10 mouse cellular contexts compared by ENCODE assay signal in genomic region chr13:40994487-40995263, GRCm38 (mm10). TPM values are rescaled to one million over a fixed set of nuclear protein-coding genes. Genes with fewer than 3 reads are reported as not detected.
DNase-seq lines count a peak whose midpoint lies in the region; ATAC-seq and TF ChIP-seq lines count a peak whose summit lies in the region.
"Had no signal": no experiment of that assay in that cellular context is flagged by ENCODE, and none has a peak within 500 bp of the region (broad histone marks: within the 10 kb centered on the region; RNA-seq: fewer than 3 reads in every experiment).

No protein-coding gene starts in this region.

- H3K4me3 ChIP-seq in heart, embryonic 10.5 days, result no peak overlapping the region
- no peak overlapping the region for H3K4me3 ChIP-seq in lung, embryonic 14.5 days (ENCODE audit: low read depth, low read length)
- H3K4me3 ChIP-seq in embryonic facial prominence, embryonic 14.5 days (ENCODE audit: low read depth, low read length), result no peak overlapping the region
- H3K4me3 ChIP-seq in liver, embryonic 16.5 days (ENCODE audit: low read depth, low read length), result no peak overlapping the region
- no peak overlapping the region for H3K4me3 ChIP-seq in cerebellum, adult 2 months (replicated peaks; ENCODE audit: insufficient read depth, low read depth, low read length)

- H3K9ac ChIP-seq in lung, embryonic 14.5 days, result no peak overlapping the region
- H3K9ac ChIP-seq in embryonic facial prominence, embryonic 14.5 days (ENCODE audit: low read depth, low read length), result no peak overlapping the region
- H3K9ac ChIP-seq in liver, embryonic 16.5 days (ENCODE audit: low read depth, low read length), result no peak overlapping the region

- H3K27ac ChIP-seq in heart, embryonic 10.5 days, result peak overlapping the region; percentile 59
- peak overlapping the region; percentile 6; the same call in 1 of the 2 replicates for H3K27ac ChIP-seq in lung, embryonic 14.5 days (ENCODE audit: low read depth)
- H3K27ac ChIP-seq in embryonic facial prominence, embryonic 14.5 days (replicated peaks; ENCODE audit: low read depth, low read length), result no peak overlapping the region
- no peak overlapping the region for H3K27ac ChIP-seq in liver, embryonic 16.5 days (ENCODE audit: low read length)
- no peak overlapping the region for H3K27ac ChIP-seq in cerebellum, adult 2 months (ENCODE audit: insufficient read depth, low read length)

- ATAC-seq in lung, embryonic 14.5 days (ENCODE audit: insufficient read depth), result peak; percentile 52; the same call in 1 of the 2 replicates
- ATAC-seq in embryonic facial prominence, embryonic 14.5 days (ENCODE audit: low read depth), result peak; percentile 93
- ATAC-seq in liver, embryonic 16.5 days (ENCODE audit: low read depth), result no peak

- H3K36me3 ChIP-seq in heart, embryonic 10.5 days, result no peaks in the 10 kb centered on the region
- H3K36me3 ChIP-seq in lung, embryonic 14.5 days (ENCODE audit: insufficient read depth), result no peaks in the 10 kb centered on the region
- no peaks in the 10 kb centered on the region for H3K36me3 ChIP-seq in embryonic facial prominence, embryonic 14.5 days (ENCODE audit: control insufficient read depth, insufficient read depth, low read length)
- H3K36me3 ChIP-seq in liver, embryonic 16.5 days (ENCODE audit: control insufficient read depth, insufficient read depth), result no peaks in the 10 kb centered on the region

- H3K9me3 ChIP-seq in heart, embryonic 10.5 days, result no peaks in the 10 kb centered on the region
- H3K9me3 ChIP-seq in lung, embryonic 14.5 days (ENCODE audit: low read depth, low read length), result no peaks in the 10 kb centered on the region
- no peaks in the 10 kb centered on the region for H3K9me3 ChIP-seq in embryonic facial prominence, embryonic 14.5 days (ENCODE audit: control insufficient read depth, low read length)
- no peaks in the 10 kb centered on the region for H3K9me3 ChIP-seq in liver, embryonic 16.5 days (replicated peaks; ENCODE audit: control insufficient read depth, low read length)

- peak overlapping the region; percentile 21 for H3K4me2 ChIP-seq in lung, embryonic 14.5 days
- H3K4me2 ChIP-seq in embryonic facial prominence, embryonic 14.5 days (ENCODE audit: low read depth, low read length), result no peak overlapping the region
- H3K4me2 ChIP-seq in liver, embryonic 16.5 days (ENCODE audit: low read depth, low read length), result peak overlapping the region; percentile 18; the same call in 1 of the 2 replicates

- WGBS in heart, embryonic 10.5 days, result 36% methylated on average over 8 of the region's 8 CpGs
- 7% methylated on average over 8 of the region's 8 CpGs for WGBS in lung, embryonic 14.5 days
- WGBS in embryonic facial prominence, embryonic 14.5 days, result 36% methylated on average over 8 of the region's 8 CpGs
- 17% methylated on average over 8 of the region's 8 CpGs for WGBS in liver, embryonic 16.5 days (ENCODE audit: insufficient replicate concordance)
- 44% methylated on average over 8 of the region's 8 CpGs for WGBS in cerebellum, adult 2 months

- H3K27me3 ChIP-seq in heart, embryonic 10.5 days (ENCODE audit: insufficient read depth, poor library complexity, severe bottlenecking), result no peaks in the 10 kb centered on the region
- H3K27me3 ChIP-seq in lung, embryonic 14.5 days (ENCODE audit: insufficient read depth, low read length), result no peaks in the 10 kb centered on the region
- no peaks in the 10 kb centered on the region for H3K27me3 ChIP-seq in embryonic facial prominence, embryonic 14.5 days (replicated peaks; ENCODE audit: control insufficient read depth, insufficient read depth, low read length)
- H3K27me3 ChIP-seq in liver, embryonic 16.5 days (ENCODE audit: control insufficient read depth, insufficient read depth, low read depth, low read length), result no peaks in the 10 kb centered on the region
- H3K27me3 ChIP-seq in cerebellum, adult 2 months (ENCODE audit: control insufficient read depth, insufficient read depth, low read length), result no peaks in the 10 kb centered on the region

- H3K4me1 ChIP-seq in heart, embryonic 10.5 days, result peaks cover 10% of the 10 kb centered on the region; the same call in 1 of the 2 replicates
- peaks cover 10% of the 10 kb centered on the region; the same call in 1 of the 2 replicates for H3K4me1 ChIP-seq in lung, embryonic 14.5 days (ENCODE audit: insufficient read depth)
- peaks cover 2% of the 10 kb centered on the region for H3K4me1 ChIP-seq in embryonic facial prominence, embryonic 14.5 days (ENCODE audit: control insufficient read depth, insufficient read depth, low read length)
- peaks cover 4% of the 10 kb centered on the region for H3K4me1 ChIP-seq in liver, embryonic 16.5 days (ENCODE audit: control insufficient read depth, low read depth, low read length)
- H3K4me1 ChIP-seq in cerebellum, adult 2 months (ENCODE audit: control insufficient read depth, insufficient read depth, low read length), result no peaks in the 10 kb centered on the region

- TF ChIP-seq CTCF in lung, embryonic 14.5 days (IDR thresholded peaks at IDR 0.05; ENCODE audit: low read depth), result no peak
- no peak for TF ChIP-seq CTCF in cerebellum, adult 2 months (IDR thresholded peaks at IDR 0.05; ENCODE audit: borderline replicate concordance, insufficient read depth, low read depth, low read length)

- no peak for TF ChIP-seq POLR2A in cerebellum, adult 2 months (IDR thresholded peaks at IDR 0.05; ENCODE audit: borderline replicate concordance, insufficient read depth, low read length)

- DNase-seq in heart, embryonic 10.5 days (ENCODE audit: low spot score), result no peak
- no peak for DNase-seq in heart, postnatal 4 days
- DNase-seq in lung, embryonic 14.5 days, result peak; percentile 43
- no peak for DNase-seq in lung, postnatal 10 days
- peak; percentile 84 for DNase-seq in embryonic facial prominence, embryonic 14.5 days (ENCODE audit: low spot score)
- DNase-seq in right cerebral cortex, postnatal 36 days (ENCODE audit: low spot score in 2 of 2), result no peak
- DNase-seq in cerebellum, adult 2 months, result no peak
- DNase-seq: adrenal gland, postnatal 25 days; kidney, postnatal 36 days had no signal

RNA-seq across cellular contexts. Expression of gene Pak1ip1, which starts 6.1 kb away (rescaled TPM):
- 66.1 and 72.1 TPM in 2 replicates for polyA plus RNA-seq in heart, embryonic 10.5 days (2016; fragmentation: Nextera tagmentation; extraction: Ambion mirVana)
- total RNA-seq in heart, postnatal 4 days (2021), result 10 to 100 TPM; 33.7 to 35.6 TPM
- polyA plus RNA-seq in lung, embryonic 14.5 days (2014; fragmentation: Nextera tagmentation; extraction: Ambion mirVana), result 59.6 and 62.4 TPM in 2 replicates
- polyA plus RNA-seq in embryonic facial prominence, embryonic 14.5 days (2014; fragmentation: Nextera tagmentation; extraction: Ambion mirVana), result 58.6 and 58.7 TPM in 2 replicates
- 49.6 and 52.7 TPM in 2 replicates for polyA plus RNA-seq in liver, embryonic 16.5 days (2015; fragmentation: Nextera tagmentation; extraction: Ambion mirVana)
- 55.1 and 57.4 TPM in 2 replicates for polyA plus RNA-seq in cerebellum, adult 2 months (2012; rRNA removed)

RNA-seq across cellular contexts. Expression of gene Tmem14c, which starts 21.4 kb away (rescaled TPM):
- 322 and 328 TPM in 2 replicates for polyA plus RNA-seq in heart, embryonic 10.5 days (2016; fragmentation: Nextera tagmentation; extraction: Ambion mirVana)
- 100 to 1,000 TPM; 181 to 184 TPM for total RNA-seq in heart, postnatal 4 days (2021)
- 224 and 229 TPM in 2 replicates for polyA plus RNA-seq in lung, embryonic 14.5 days (2014; fragmentation: Nextera tagmentation; extraction: Ambion mirVana)
- 216 and 223 TPM in 2 replicates for polyA plus RNA-seq in embryonic facial prominence, embryonic 14.5 days (2014; fragmentation: Nextera tagmentation; extraction: Ambion mirVana)
- 569 and 646 TPM in 2 replicates for polyA plus RNA-seq in liver, embryonic 16.5 days (2015; fragmentation: Nextera tagmentation; extraction: Ambion mirVana)
- polyA plus RNA-seq in cerebellum, adult 2 months (2012; rRNA removed), result 61.7 and 62.7 TPM in 2 replicates

Comparison
In these comparisons a context has a peak if more than half of its experiments do, and no peak if none do; other contexts are left out.
1. DNase-seq: peak in lung, embryonic 14.5 days (single experiment) and embryonic facial prominence, embryonic 14.5 days (single experiment); none in heart, embryonic 10.5 days (single experiment), heart, postnatal 4 days (single experiment), lung, postnatal 10 days (single experiment), right cerebral cortex, postnatal 36 days (0 of 2) and cerebellum, adult 2 months (0 of 2).
2. H3K27ac ChIP-seq: peak in heart, embryonic 10.5 days (single experiment) and lung, embryonic 14.5 days (single experiment); none in embryonic facial prominence, embryonic 14.5 days (single experiment), liver, embryonic 16.5 days (single experiment) and cerebellum, adult 2 months (single experiment).